Mouse (Mus musculus): ENCODE results near the gene Ryr1. TPM values are rescaled to one million over a fixed set of nuclear protein-coding genes. Genes with fewer than 3 reads are reported as not detected.

Gene Ryr1
- polyA plus RNA-seq, 1 experiment: 1.1 TPM

DNA sequence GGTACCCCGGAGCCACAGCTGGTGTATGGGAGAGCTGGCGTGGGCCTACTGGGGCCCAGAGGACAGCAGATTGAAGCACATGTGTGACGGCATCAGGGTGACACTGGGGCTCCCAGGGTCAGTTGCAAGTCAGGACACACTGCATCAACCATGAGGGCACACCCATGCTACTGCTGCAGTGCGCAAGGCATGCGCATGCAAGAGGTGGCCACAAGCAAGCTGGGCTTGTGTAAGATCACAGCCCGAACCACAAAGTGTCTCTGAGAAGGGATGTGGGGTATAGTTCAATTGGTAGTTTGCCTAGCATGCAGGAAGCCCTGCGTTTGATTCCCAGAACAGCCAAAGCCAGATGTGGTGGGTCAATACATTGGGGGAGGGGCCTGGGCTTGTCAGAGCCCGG is 101.5 kb downstream of the Ryr1 start:
- Histone ChIP-seq H3K4me1 (ENCODE audit: control insufficient read depth, insufficient read depth, low read length) (peaks cover 13% of the 10 kb centered on the region), H3K27ac (ENCODE audit: control insufficient read depth, insufficient read depth, low read depth, low read length) (no peak overlapping the region), H3K27me3 (ENCODE audit: control insufficient read depth, insufficient read depth, low read length) (no peaks in the 10 kb centered on the region), H3K4me3 (ENCODE audit: control insufficient read depth, low read depth, low read length) (no peak overlapping the region), H3K36me3 (ENCODE audit: control insufficient read depth, insufficient read depth, low read length) (no peaks in the 10 kb centered on the region)
- TF ChIP-seq POLR2A (IDR thresholded peaks at IDR 0.05; ENCODE audit: control insufficient read depth, low read depth, low read length) (no peak), CTCF (IDR thresholded peaks at IDR 0.05; ENCODE audit: control insufficient read depth, insufficient read depth, insufficient replicate concordance, low read depth, low read length) (no peak)

DNA sequence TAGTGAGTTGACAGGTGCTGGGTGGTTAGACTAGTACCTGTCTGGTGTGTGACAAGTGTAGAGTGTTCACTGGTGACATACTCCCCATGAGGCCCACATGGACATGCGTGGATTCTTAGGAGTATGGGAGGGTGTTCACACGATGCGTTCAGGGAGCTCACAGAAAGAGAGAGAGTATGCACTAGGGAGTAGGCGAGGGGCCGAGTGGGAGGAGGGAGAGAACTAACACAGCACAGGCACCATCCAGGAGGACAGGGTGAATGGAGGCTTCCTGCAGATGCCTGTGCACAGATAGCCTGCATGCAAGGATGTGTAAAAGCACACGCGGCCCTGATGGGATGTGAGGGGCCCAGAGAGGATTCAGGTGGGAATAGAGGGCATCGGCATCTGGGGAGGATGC is 102.5 kb downstream of the Ryr1 start:
- Histone ChIP-seq H3K36me3 (ENCODE audit: control insufficient read depth, insufficient read depth, low read length) (no peaks in the 10 kb centered on the region), H3K4me3 (ENCODE audit: control insufficient read depth, low read depth, low read length) (no peak overlapping the region), H3K4me1 (ENCODE audit: control insufficient read depth, insufficient read depth, low read length) (peaks cover 13% of the 10 kb centered on the region), H3K27me3 (ENCODE audit: control insufficient read depth, insufficient read depth, low read length) (no peaks in the 10 kb centered on the region), H3K27ac (ENCODE audit: control insufficient read depth, insufficient read depth, low read depth, low read length) (no peak overlapping the region)
- TF ChIP-seq POLR2A (IDR thresholded peaks at IDR 0.05; ENCODE audit: control insufficient read depth, low read depth, low read length): no peak
- no peak for TF ChIP-seq CTCF (IDR thresholded peaks at IDR 0.05; ENCODE audit: control insufficient read depth, insufficient read depth, insufficient replicate concordance, low read depth, low read length)

DNA sequence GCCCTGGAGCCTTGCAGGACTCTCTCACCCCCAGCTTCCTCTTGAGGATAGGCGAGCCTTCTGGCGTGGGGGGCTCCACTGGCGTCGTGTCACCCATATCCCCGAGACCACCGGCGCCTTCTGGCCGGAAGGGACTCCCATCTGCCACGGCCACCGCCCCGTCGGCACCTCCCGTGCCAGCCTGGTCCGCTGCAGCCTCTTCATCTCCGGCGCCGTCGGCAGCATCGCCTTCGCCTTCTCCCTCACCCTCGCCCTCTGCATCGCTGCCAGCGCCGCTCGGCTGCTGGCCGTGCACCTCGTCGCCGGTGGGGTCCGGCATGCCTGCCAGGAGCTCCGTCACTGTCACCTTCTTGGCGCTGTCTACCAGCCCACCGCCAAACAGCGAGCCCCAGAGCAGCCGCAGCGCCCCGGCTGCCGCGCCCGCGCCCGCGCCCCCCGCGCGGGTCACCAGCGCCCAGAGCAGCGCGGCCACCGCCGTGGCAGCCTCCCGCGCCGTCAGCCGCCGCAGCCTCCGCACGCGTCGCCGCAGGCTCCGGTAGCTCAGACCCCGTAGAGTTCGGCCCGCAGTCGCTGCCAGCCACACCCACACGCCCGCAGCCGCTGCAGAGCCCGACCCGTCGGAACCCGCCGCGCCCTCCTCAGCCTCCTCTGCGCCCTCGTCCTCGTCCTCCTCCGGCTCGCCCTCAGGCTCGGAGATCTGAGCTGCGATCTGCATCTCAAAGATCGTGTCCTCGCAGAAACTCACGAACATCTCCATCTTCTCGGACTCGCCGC is 105.3 kb downstream of the Ryr1 start:
- H3K4me1 ChIP-seq (ENCODE audit: control insufficient read depth, insufficient read depth, low read length): peaks cover 13% of the 10 kb centered on the region
- no peak for TF ChIP-seq POLR2A (IDR thresholded peaks at IDR 0.05; ENCODE audit: control insufficient read depth, low read depth, low read length)
- no peak for TF ChIP-seq CTCF (IDR thresholded peaks at IDR 0.05; ENCODE audit: control insufficient read depth, insufficient read depth, insufficient replicate concordance, low read depth, low read length)
- peak overlapping the region; percentile 31 for H3K4me3 ChIP-seq (ENCODE audit: control insufficient read depth, low read depth, low read length)
- H3K27ac ChIP-seq (ENCODE audit: control insufficient read depth, insufficient read depth, low read depth, low read length): no peak overlapping the region
- H3K27me3 ChIP-seq (ENCODE audit: control insufficient read depth, insufficient read depth, low read length): no peaks in the 10 kb centered on the region
- no peaks in the 10 kb centered on the region for H3K36me3 ChIP-seq (ENCODE audit: control insufficient read depth, insufficient read depth, low read length)

DNA sequence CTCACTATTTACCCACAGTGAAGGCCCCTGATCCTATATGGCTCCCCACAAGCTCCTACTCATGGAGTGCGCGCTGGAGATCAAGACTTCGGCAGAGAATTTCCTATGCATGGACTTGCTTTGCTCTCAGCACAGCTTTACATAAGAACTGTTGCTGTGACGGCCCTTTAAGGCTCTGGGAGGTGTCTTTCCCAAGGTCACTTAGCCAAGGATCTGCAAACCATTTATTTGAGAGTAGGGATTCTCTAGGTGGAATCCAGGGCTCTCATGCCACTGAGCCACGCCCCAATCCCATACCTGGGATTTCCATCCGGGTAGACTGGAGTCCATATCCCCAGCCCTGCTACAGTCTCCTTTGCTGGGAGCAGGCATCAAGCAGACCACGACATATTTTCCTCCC is 107.8 kb downstream of the Ryr1 start:
- Histone ChIP-seq H3K27me3 (ENCODE audit: control insufficient read depth, insufficient read depth, low read length) (no peaks in the 10 kb centered on the region), H3K4me1 (ENCODE audit: control insufficient read depth, insufficient read depth, low read length) (peaks cover 6% of the 10 kb centered on the region), H3K36me3 (ENCODE audit: control insufficient read depth, insufficient read depth, low read length) (no peaks in the 10 kb centered on the region), H3K4me3 (ENCODE audit: control insufficient read depth, low read depth, low read length) (no peak overlapping the region), H3K27ac (ENCODE audit: control insufficient read depth, insufficient read depth, low read depth, low read length) (no peak overlapping the region)
- TF ChIP-seq CTCF (IDR thresholded peaks at IDR 0.05; ENCODE audit: control insufficient read depth, insufficient read depth, insufficient replicate concordance, low read depth, low read length) (no peak), POLR2A (IDR thresholded peaks at IDR 0.05; ENCODE audit: control insufficient read depth, low read depth, low read length) (no peak)

DNA sequence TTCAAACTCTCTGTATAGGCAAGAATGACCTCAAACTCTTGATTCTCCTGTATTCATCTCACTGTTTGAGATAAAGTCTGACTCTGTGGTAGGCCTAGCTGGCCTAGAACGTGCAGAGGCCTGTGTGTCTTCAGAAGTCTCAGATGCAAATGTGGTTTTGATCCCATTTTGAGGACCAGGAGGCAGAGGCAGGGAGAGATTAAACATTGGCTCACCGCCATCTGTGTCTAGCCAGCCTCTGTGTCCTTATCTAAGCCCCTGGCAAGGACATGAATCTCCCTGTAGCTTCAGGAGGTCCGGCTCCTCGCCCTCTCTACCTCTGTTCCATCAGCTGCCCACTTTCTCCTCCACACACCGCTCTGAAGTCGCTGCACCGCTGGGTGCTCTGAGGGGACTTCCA is 108.5 kb downstream of the Ryr1 start:
- Histone ChIP-seq H3K4me1 (ENCODE audit: control insufficient read depth, insufficient read depth, low read length) (peaks cover 6% of the 10 kb centered on the region), H3K4me3 (ENCODE audit: control insufficient read depth, low read depth, low read length) (no peak overlapping the region), H3K36me3 (ENCODE audit: control insufficient read depth, insufficient read depth, low read length) (no peaks in the 10 kb centered on the region), H3K27ac (ENCODE audit: control insufficient read depth, insufficient read depth, low read depth, low read length) (no peak overlapping the region), H3K27me3 (ENCODE audit: control insufficient read depth, insufficient read depth, low read length) (no peaks in the 10 kb centered on the region)
- TF ChIP-seq CTCF (IDR thresholded peaks at IDR 0.05; ENCODE audit: control insufficient read depth, insufficient read depth, insufficient replicate concordance, low read depth, low read length): no peak
- no peak for TF ChIP-seq POLR2A (IDR thresholded peaks at IDR 0.05; ENCODE audit: control insufficient read depth, low read depth, low read length)

DNA sequence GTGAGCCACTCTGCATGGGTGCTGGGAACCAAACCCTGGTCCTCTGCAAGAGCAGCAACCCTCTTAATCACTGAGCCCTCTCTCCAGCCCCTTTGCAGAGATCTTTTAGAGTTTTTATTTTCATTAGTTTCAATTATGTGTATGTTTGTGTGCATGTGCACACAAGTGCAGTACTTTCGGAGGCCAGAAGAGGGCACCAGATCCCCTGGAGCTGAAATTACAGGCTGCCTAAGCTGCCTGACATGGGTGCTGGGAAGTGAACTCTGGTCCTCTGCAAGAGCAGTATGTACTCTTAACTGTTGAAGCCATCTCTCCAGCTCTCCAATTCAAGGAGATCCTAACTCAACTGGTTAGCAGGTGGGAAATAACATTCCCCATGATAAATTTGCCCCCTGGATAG is 110.0 kb downstream of the Ryr1 start:
- Histone ChIP-seq H3K27ac (ENCODE audit: control insufficient read depth, insufficient read depth, low read depth, low read length) (no peak overlapping the region), H3K36me3 (ENCODE audit: control insufficient read depth, insufficient read depth, low read length) (no peaks in the 10 kb centered on the region), H3K4me1 (ENCODE audit: control insufficient read depth, insufficient read depth, low read length) (peaks cover 6% of the 10 kb centered on the region), H3K4me3 (ENCODE audit: control insufficient read depth, low read depth, low read length) (no peak overlapping the region), H3K27me3 (ENCODE audit: control insufficient read depth, insufficient read depth, low read length) (no peaks in the 10 kb centered on the region)
- TF ChIP-seq POLR2A (IDR thresholded peaks at IDR 0.05; ENCODE audit: control insufficient read depth, low read depth, low read length) (no peak), CTCF (IDR thresholded peaks at IDR 0.05; ENCODE audit: control insufficient read depth, insufficient read depth, insufficient replicate concordance, low read depth, low read length) (peak; percentile 60; the same call in 1 of the 2 replicates)

DNA sequence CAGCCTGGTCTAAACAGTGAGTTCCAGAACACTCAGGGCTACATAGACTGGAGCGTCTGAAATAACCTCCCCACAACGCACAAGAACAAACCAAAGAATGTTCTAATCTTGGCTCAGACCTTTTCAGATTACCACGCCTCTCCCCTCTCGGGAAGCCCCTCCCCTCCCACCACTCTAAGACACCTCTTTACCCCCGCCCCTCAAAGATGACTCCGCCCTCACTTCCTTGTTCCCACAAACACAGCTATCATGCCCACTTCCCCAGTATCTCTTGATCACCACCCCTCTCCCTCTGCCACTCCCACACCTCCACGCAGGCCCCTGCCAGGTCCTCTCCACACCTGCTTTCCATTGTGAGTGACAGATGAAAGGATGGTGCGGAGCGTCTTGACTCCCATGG is 116.3 kb downstream of the Ryr1 start:
- no peak overlapping the region for H3K4me3 ChIP-seq (ENCODE audit: control insufficient read depth, low read depth, low read length)
- no peaks in the 10 kb centered on the region for H3K27me3 ChIP-seq (ENCODE audit: control insufficient read depth, insufficient read depth, low read length)
- no peaks in the 10 kb centered on the region for H3K36me3 ChIP-seq (ENCODE audit: control insufficient read depth, insufficient read depth, low read length)
- TF ChIP-seq CTCF (IDR thresholded peaks at IDR 0.05; ENCODE audit: control insufficient read depth, insufficient read depth, insufficient replicate concordance, low read depth, low read length): no peak
- no peak for TF ChIP-seq POLR2A (IDR thresholded peaks at IDR 0.05; ENCODE audit: control insufficient read depth, low read depth, low read length)
- peaks cover 2% of the 10 kb centered on the region for H3K4me1 ChIP-seq (ENCODE audit: control insufficient read depth, insufficient read depth, low read length)
- no peak overlapping the region for H3K27ac ChIP-seq (ENCODE audit: control insufficient read depth, insufficient read depth, low read depth, low read length)
